In the genomic region with DNA sequence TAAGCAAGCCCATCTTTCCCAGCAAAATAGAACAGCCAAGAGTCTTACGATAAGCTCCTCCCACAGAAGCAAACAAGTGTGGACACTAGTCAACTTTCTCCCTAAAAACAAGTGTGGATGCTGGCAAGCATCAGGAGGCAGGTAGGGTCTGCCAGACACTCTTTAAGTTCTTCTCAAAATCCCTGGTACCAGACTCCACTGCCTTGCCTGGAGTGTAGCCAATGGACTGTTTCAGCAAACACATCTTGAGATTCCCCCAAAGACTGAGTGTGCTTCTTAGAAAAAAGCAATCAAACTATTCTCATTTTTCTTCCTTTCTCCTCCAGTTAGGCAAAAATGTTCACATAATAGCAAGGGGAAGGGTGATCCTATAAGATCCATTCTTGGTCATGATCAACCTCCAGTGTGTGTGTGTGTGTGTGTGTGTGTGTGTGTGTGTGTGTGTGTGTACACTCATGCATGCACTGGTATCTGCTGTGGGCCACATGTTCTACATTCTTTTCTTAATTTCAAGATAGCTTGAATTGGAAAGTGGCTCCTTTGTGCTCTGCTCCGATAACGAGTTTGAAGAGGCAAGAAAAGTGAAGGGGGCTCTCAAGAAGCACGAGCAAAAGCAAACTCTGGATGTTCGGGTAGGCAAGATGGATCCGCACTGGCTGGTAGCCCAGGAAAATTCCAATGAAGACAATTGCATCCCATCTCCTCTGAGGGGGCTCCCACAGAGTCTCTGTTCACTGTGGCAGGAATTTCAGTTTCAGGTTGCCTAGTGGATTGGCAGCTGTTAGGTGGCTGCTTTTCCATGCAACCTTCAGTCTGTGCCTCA, we compare ENCODE assay signal across 23 mouse cellular contexts.
"Had no signal": no experiment of that assay in that cellular context is flagged by ENCODE, and none has a peak within 500 bp of the region (broad histone marks: within the 10 kb centered on the region; RNA-seq: fewer than 3 reads in every experiment).

No protein-coding gene starts in this region.

- DNase-seq: gastrocnemius, postnatal 14 days; gastrocnemius, postnatal 36 days; heart, adult 2 months; heart, postnatal 10 days; heart, postnatal 4 days; kidney, adult 18-20 months; kidney, adult 8-10 months; kidney, postnatal 10 days; kidney, postnatal 25 days; kidney, postnatal 4 days; liver had no signal

- H3K27ac ChIP-seq: heart, adult 2 months; hindbrain, embryonic 10.5 days; hindbrain, embryonic 12.5 days; hindbrain, embryonic 14.5 days; intestine, embryonic 15.5 days; layer of hippocampus, adult 2 months; left cerebral cortex, adult 2 months; limb, embryonic 10.5 days; limb, embryonic 12.5 days had no signal

- H3K36me3 ChIP-seq: heart, embryonic 12.5 days; hindbrain, embryonic 10.5 days; hindbrain, embryonic 12.5 days; intestine, embryonic 15.5 days; limb, embryonic 10.5 days; limb, embryonic 12.5 days had no signal

- H3K4me1 ChIP-seq: heart, embryonic 12.5 days; intestine, embryonic 15.5 days had no signal

- H3K4me3 ChIP-seq: heart, adult 2 months; heart, embryonic 12.5 days; hindbrain, embryonic 10.5 days; hindbrain, embryonic 12.5 days; intestine, embryonic 15.5 days; layer of hippocampus, adult 2 months; left cerebral cortex, adult 2 months; limb, embryonic 10.5 days; limb, embryonic 12.5 days had no signal

- H3K4me2 ChIP-seq: heart, embryonic 12.5 days; hindbrain, embryonic 12.5 days; hindbrain, embryonic 14.5 days; intestine, embryonic 15.5 days; limb, embryonic 12.5 days had no signal

- H3K27me3 ChIP-seq: heart, embryonic 12.5 days; hindbrain, embryonic 12.5 days; intestine, embryonic 15.5 days; limb, embryonic 12.5 days had no signal

- ATAC-seq: hindbrain, embryonic 16.5 days; inflammation-experienced regulatory T-cells, adult 6 months; intestine, embryonic 15.5 days; intestine, postnatal 0 days had no signal

- H3K9ac ChIP-seq: heart, embryonic 12.5 days; hindbrain, embryonic 12.5 days; hindbrain, embryonic 14.5 days; intestine, embryonic 15.5 days; limb, embryonic 12.5 days had no signal

- H3K9me3 ChIP-seq: heart, embryonic 12.5 days; hindbrain, embryonic 10.5 days; hindbrain, embryonic 12.5 days; intestine, embryonic 15.5 days; limb, embryonic 10.5 days; limb, embryonic 12.5 days had no signal
